Mouse (Mus musculus) left cerebral cortex, adult 18-20 months (tissue): ENCODE measurements around the gene Ccdc136. TPM values are rescaled to one million over a fixed set of nuclear protein-coding genes. Genes with fewer than 3 reads are reported as not detected.
"Not testable (repeated sequence)": the region's sequence is repeated elsewhere in the genome, so short reads cannot be mapped to it uniquely, and the experiment has no call there.

Experiments used
- DNase-seq, 2 experiments: peaks; one replicate each; pipeline ENCODE4 v3.0.0; 2021 to 2022; ENCODE audit warnings: low spot score in 2 of 2, mixed read lengths in 1 of 2
- long read RNA-seq, 2 experiments: library from polyadenylated mRNA; stranded (forward); transcript quantifications; one replicate each; pipeline ENCODE4 v2.0.0; 2021
- total RNA-seq, 2 experiments: library from RNA; stranded (reverse); gene quantifications; 2 replicates each; pipeline ENCODE4 v1.2.3; 2021

Gene Ccdc136
- total RNA-seq, result 100 to 1,000 TPM; 105 to 113 TPM
- long read RNA-seq, experiment 1, transcript Ccdc136-206 (10 exons, 1,703 nt), result major isoform, 104 of 172 reads
- long read RNA-seq, experiment 1, partial matches to known transcripts, result 13 of 172 reads
- long read RNA-seq, experiment 1, other reads (novel, unspliced or antisense), result 54 of 172 reads
- long read RNA-seq, experiment 2, transcript Ccdc136-206 (10 exons, 1,703 nt), result major isoform, 77 of 134 reads
- long read RNA-seq, experiment 2, partial matches to known transcripts, result 6 of 134 reads
- long read RNA-seq, experiment 2, other reads (novel, unspliced or antisense), result 50 of 134 reads

- peak; percentile 78 to 87 for DNase-seq
These were observed at the start of gene Ccdc136 for GRCm38 (mm10) chr6:29395910-29396713. Ccdc136 (plus strand) TSS chr6:29396309.

- DNase-seq, result not testable (repeated sequence)
These were observed 49.6 kb upstream of the Ccdc136 start for GRCm38 (mm10) chr6:29346512-29346911.

GRCm38 (mm10) chr6:29347189-29347588 lies 48.9 kb upstream of the Ccdc136 start:
- no peak for DNase-seq

GRCm38 (mm10) chr6:29347665-29348370 lies 48.3 kb upstream of the Ccdc136 start, which contains the start of gene Calu:
Calu (plus strand) TSS chr6:29348069.
- peak; percentile 100 for DNase-seq

- no peak for DNase-seq
These were observed 47.8 kb upstream of the Ccdc136 start for GRCm38 (mm10) chr6:29348371-29348724.

GRCm38 (mm10) chr6:29351613-29352012 lies 44.5 kb upstream of the Ccdc136 start:
- DNase-seq, result no peak

- DNase-seq, result no peak
These were observed 43.3 kb upstream of the Ccdc136 start for GRCm38 (mm10) chr6:29352816-29353215.

GRCm38 (mm10) chr6:29359386-29359785 lies 36.7 kb upstream of the Ccdc136 start:
- DNase-seq, result no peak

- DNase-seq, result no peak
These were observed 35.9 kb upstream of the Ccdc136 start for GRCm38 (mm10) chr6:29360211-29360610.

GRCm38 (mm10) chr6:29362246-29363128 lies 33.6 kb upstream of the Ccdc136 start:
- DNase-seq, result no peak

- DNase-seq, result no peak
These were observed 33.0 kb upstream of the Ccdc136 start for GRCm38 (mm10) chr6:29363129-29363515.

GRCm38 (mm10) chr6:29365277-29365676 lies 30.8 kb upstream of the Ccdc136 start:
- no peak for DNase-seq

- no peak for DNase-seq
These were observed 18.7 kb upstream of the Ccdc136 start for GRCm38 (mm10) chr6:29377386-29377785.

- no peak for DNase-seq
These were observed 17.4 kb upstream of the Ccdc136 start for GRCm38 (mm10) chr6:29378678-29379077.

- no peak for DNase-seq
These were observed 16.2 kb upstream of the Ccdc136 start for GRCm38 (mm10) chr6:29379954-29380353.

GRCm38 (mm10) chr6:29382442-29382841 lies 13.7 kb upstream of the Ccdc136 start:
- no peak for DNase-seq

- no peak for DNase-seq
These were observed 8.0 kb upstream of the Ccdc136 start, which contains the start of gene Opn1sw for GRCm38 (mm10) chr6:29388052-29388518. Opn1sw (minus strand) TSS chr6:29388468.

GRCm38 (mm10) chr6:29388606-29389080 lies 7.5 kb upstream of the Ccdc136 start:
- DNase-seq, result peak; percentile 73 to 82

- no peak for DNase-seq
These were observed 6.7 kb upstream of the Ccdc136 start for GRCm38 (mm10) chr6:29389425-29389824.

GRCm38 (mm10) chr6:29390500-29390899 lies 5.6 kb upstream of the Ccdc136 start:
- not testable (repeated sequence) for DNase-seq
